Mouse (Mus musculus) liver, adult 2 months (tissue): ENCODE measurements at regions not wholly inside any gene's neighbourhood (a gene's known extent, or its start where the extent isn't known, plus 50 kb on each side); places are given as distances from the start of the nearest gene placed in this dataset.

ENCODE experiments used
- DNase-seq: peaks from one replicate; pipeline ENCODE4 v3.0.0-alpha.2; 2011; ENCODE audit warnings: low read depth, low spot score; ENCODE audit errors: extremely low read depth
- H3K27ac ChIP-seq: fragments of 200-500 bp; replicated peaks from 2 replicates; pipeline ENCODE4 v1.5.1; 2012; ENCODE audit warnings: low read depth, mild to moderate bottlenecking, control low read depth, inconsistent platforms, low read length; ENCODE audit not compliant: insufficient read depth
- H3K27me3 ChIP-seq: fragments of 200-500 bp; 2 replicates; pipeline ENCODE4 v1.6.1; 2012; ENCODE audit warnings: mild to moderate bottlenecking, moderate library complexity, low read length, inconsistent platforms; ENCODE audit not compliant: control insufficient read depth, insufficient read depth
- H3K36me3 ChIP-seq: fragments of 200-500 bp; 2 replicates; pipeline ENCODE4 v1.6.1; 2012; ENCODE audit warnings: low read length, inconsistent platforms; ENCODE audit not compliant: control insufficient read depth, insufficient read depth
- H3K4me1 ChIP-seq: fragments of 200-500 bp; 2 replicates; pipeline ENCODE4 v1.6.1; 2011; ENCODE audit warnings: low read length; ENCODE audit not compliant: control insufficient read depth, insufficient read depth
- H3K4me3 ChIP-seq: fragments of 200-500 bp; 2 replicates; pipeline ENCODE4 v1.5.1; 2011; ENCODE audit warnings: low read depth, mild to moderate bottlenecking, control low read depth, low read length, moderate library complexity; ENCODE audit not compliant: insufficient read depth
- H3K79me2 ChIP-seq: fragments of 200-500 bp; 2 replicates; pipeline ENCODE4 v1.6.1; 2012; ENCODE audit warnings: inconsistent platforms, mild to moderate bottlenecking, low read length, moderate library complexity; ENCODE audit not compliant: control insufficient read depth, insufficient read depth
- H3K9ac ChIP-seq: fragments of 200-500 bp; 2 replicates; pipeline ENCODE4 v1.6.1; 2012; ENCODE audit warnings: low read depth, mild to moderate bottlenecking, control low read depth, inconsistent platforms, low read length
- CTCF ChIP-seq: fragments of 200-500 bp; IDR thresholded peaks from 2 replicates; pipeline ENCODE4 v1.5.1; 2011; ENCODE audit warnings: low read depth, low read length, control low read depth
- POLR2A ChIP-seq: fragments of 200-500 bp; IDR thresholded peaks from 2 replicates; pipeline ENCODE4 v1.6.1; 2011; ENCODE audit warnings: low read length, control low read depth; ENCODE audit not compliant: insufficient read depth; ENCODE audit errors: extremely low read depth
- whole genome bisulfite sequencing: fragments of 180-500 bp; shearing (Covaris S2); methylation state at CpG from one replicate; pipeline ENCODE4 v1.1.7; 2018; 5-methylcytosine and 5-hydroxymethylcytosine counted together

GRCm38 (mm10) chr4:8992171-8992570 lies 753.3 kb upstream of the Car8 start:
- H3K27ac ChIP-seq: no peak overlapping the region
- 91% methylated on average over 1 of the region's 1 CpGs for WGBS
- H3K4me1 ChIP-seq: peaks cover 2% of the 10 kb centered on the region
- no peak for TF ChIP-seq CTCF
- TF ChIP-seq POLR2A: no peak
- no peak overlapping the region for H3K4me3 ChIP-seq
- H3K9ac ChIP-seq: no peak overlapping the region
- DNase-seq: no peak
- no peaks in the 10 kb centered on the region for H3K79me2 ChIP-seq
- no peaks in the 10 kb centered on the region for H3K27me3 ChIP-seq
- no peaks in the 10 kb centered on the region for H3K36me3 ChIP-seq

GRCm38 (mm10) chr4:8990551-8990950 lies 751.7 kb upstream of the Car8 start:
- 95% methylated on average over 5 of the region's 5 CpGs for whole genome bisulfite sequencing
- no peak overlapping the region for H3K27ac ChIP-seq
- no peaks in the 10 kb centered on the region for H3K36me3 ChIP-seq
- H3K9ac ChIP-seq: no peak overlapping the region
- TF ChIP-seq POLR2A: no peak
- TF ChIP-seq CTCF: no peak
- no peak overlapping the region for H3K4me3 ChIP-seq
- DNase-seq: no peak
- no peaks in the 10 kb centered on the region for H3K27me3 ChIP-seq
- H3K79me2 ChIP-seq: no peaks in the 10 kb centered on the region
- H3K4me1 ChIP-seq: peaks cover 2% of the 10 kb centered on the region

- Histone ChIP-seq H3K79me2 (no peaks in the 10 kb centered on the region), H3K36me3 (no peaks in the 10 kb centered on the region), H3K27me3 (no peaks in the 10 kb centered on the region), H3K9ac (no peak overlapping the region), H3K27ac (no peak overlapping the region), H3K4me3 (no peak overlapping the region), H3K4me1 (peaks cover 2% of the 10 kb centered on the region)
- no peak for DNase-seq
- 97% methylated on average over 6 of the region's 6 CpGs for WGBS
- TF ChIP-seq POLR2A (no peak), CTCF (no peak)
These were observed 750.8 kb upstream of the Car8 start for GRCm38 (mm10) chr4:8989614-8990013.

GRCm38 (mm10) chr4:8989110-8989509 lies 750.3 kb upstream of the Car8 start:
- Histone ChIP-seq H3K79me2 (no peaks in the 10 kb centered on the region), H3K4me1 (peaks cover 2% of the 10 kb centered on the region), H3K27me3 (no peaks in the 10 kb centered on the region), H3K36me3 (no peaks in the 10 kb centered on the region), H3K9ac (no peak overlapping the region), H3K4me3 (no peak overlapping the region), H3K27ac (no peak overlapping the region)
- no peak for TF ChIP-seq CTCF
- no peak for TF ChIP-seq POLR2A
- DNase-seq: no peak
- 92% methylated on average over 4 of the region's 4 CpGs for WGBS

GRCm38 (mm10) chr4:8988345-8988733 lies 749.5 kb upstream of the Car8 start:
- H3K79me2 ChIP-seq: no peaks in the 10 kb centered on the region
- H3K27me3 ChIP-seq: no peaks in the 10 kb centered on the region
- 72% methylated on average over 8 of the region's 8 CpGs for WGBS
- DNase-seq: no peak
- H3K36me3 ChIP-seq: no peaks in the 10 kb centered on the region
- TF ChIP-seq CTCF (no peak), POLR2A (no peak)
- H3K4me1 ChIP-seq: peaks cover 2% of the 10 kb centered on the region
- H3K27ac ChIP-seq: no peak overlapping the region
- no peak overlapping the region for H3K4me3 ChIP-seq
- H3K9ac ChIP-seq: no peak overlapping the region

- H3K79me2 ChIP-seq: no peaks in the 10 kb centered on the region
- 74% methylated on average over 10 of the region's 10 CpGs for WGBS
- H3K4me3 ChIP-seq: no peak overlapping the region
- H3K4me1 ChIP-seq: no peaks in the 10 kb centered on the region
- no peak overlapping the region for H3K27ac ChIP-seq
- no peaks in the 10 kb centered on the region for H3K36me3 ChIP-seq
- no peak for DNase-seq
- H3K27me3 ChIP-seq: no peaks in the 10 kb centered on the region
- no peak overlapping the region for H3K9ac ChIP-seq
- TF ChIP-seq CTCF (no peak), POLR2A (no peak)
These were observed 748.9 kb upstream of the Car8 start for GRCm38 (mm10) chr4:8987544-8988344.
